Mouse (Mus musculus) adrenal gland, postnatal 10 days (tissue): Measurements from ENCODE around the gene Inpp1. TPM values are rescaled to one million over a fixed set of nuclear protein-coding genes. Genes with fewer than 3 reads are reported as not detected.

ENCODE experiments used
- DNase-seq: peaks from one replicate; pipeline ENCODE4 v3.0.0; 2021; ENCODE audit warnings: mixed read lengths
- total RNA-seq, 2 experiments: library from RNA; stranded (reverse); gene quantifications; 2 replicates each; pipeline ENCODE4 v1.2.3; 2021

The Inpp1 gene
- total RNA-seq, 2 experiments from 2014 or later: 23.3 to 37.5 TPM

- DNase-seq: no peak
Measured at GRCm38 (mm10) chr1:52793692-52794091, 23.8 kb downstream of the Inpp1 start.

GRCm38 (mm10) chr1:52792701-52793100 lies 24.8 kb downstream of the Inpp1 start:
- no peak for DNase-seq

DNA sequence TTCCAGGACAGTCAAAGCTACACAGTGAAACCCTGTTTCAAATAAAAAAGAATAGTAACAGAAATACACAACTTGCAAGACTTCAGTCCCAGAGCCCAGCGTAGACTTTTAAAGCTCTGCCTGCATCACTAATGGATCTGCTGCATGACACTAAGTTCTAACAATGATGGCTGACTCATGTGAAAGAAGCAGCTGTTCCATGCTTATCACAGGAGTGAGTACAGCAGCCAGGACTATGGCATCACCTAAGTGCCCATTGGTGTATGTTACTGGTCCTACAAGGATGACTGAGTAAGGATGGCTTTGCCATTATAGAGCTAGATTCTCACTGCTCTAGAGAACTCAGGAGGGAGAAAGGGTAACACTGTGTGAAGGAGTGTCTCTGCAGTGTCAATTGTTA lies 30.2 kb downstream of the Inpp1 start:
- DNase-seq: no peak

- peak; percentile 57 for DNase-seq
Measured at GRCm38 (mm10) chr1:52765176-52766111, 52.0 kb downstream of the Inpp1 start.

DNA sequence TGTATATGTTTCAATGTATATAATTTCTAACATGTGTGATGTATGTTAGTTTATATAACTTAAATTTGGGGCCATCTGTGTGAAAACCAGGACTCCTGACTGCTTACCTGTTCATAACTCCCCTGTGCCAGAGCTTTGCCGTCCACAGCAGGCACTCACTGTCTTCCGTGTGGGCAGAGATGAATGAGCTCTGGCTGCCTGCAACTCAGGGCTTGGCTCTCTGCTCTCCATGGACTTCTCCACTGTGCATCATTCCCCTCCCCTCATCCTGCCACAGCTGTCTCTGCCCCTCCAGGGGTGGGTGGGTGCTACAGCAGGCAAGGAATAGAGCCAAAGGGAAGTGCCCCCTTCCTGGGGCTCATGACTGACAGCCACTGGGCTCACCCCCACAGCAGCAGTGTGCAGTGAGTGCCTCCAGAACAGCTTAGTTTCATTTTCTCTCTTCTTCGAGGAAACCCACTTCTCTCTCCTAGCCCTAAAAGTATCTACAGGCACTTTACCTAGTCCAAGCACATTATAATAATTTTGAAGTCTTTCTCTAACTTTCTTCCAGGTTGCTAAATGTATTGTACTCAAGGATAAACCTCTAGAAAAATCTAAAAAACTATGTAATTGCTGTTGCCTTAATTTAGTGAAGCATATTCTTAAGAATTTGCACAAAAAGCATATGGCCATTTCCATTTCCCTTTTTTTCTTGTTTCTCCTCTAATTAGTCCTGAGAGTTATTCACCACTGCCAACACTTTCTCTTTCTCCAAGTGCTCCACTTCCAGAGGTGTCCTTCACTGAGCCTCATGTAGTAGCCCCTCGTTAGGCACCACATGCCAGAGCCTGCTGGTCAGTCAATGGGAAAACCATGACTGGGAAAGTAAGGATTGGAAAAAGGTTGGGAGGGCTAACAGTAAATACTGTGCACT lies 53.3 kb downstream of the Inpp1 start:
- peak; percentile 14 for DNase-seq

DNA sequence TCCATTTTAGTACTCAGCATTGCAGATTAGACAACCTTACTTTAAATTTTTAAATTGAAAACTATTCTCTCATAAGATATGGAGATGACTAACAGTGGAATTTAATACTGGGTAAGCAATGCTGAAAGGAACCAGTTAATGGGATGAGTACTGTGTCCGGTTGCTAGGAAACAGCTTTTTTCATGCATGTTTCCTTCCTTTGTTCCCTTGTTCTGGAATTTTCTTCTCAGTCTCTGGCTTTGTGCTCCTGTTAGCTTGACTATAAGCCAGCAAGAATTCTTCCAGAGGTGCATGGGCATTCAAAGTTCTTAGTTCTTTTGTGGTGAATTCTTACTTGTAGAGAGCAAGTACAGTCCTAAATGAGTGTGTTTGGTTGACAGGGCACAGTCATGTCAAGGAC lies 59.3 kb downstream of the Inpp1 start:
- no peak for DNase-seq

DNA sequence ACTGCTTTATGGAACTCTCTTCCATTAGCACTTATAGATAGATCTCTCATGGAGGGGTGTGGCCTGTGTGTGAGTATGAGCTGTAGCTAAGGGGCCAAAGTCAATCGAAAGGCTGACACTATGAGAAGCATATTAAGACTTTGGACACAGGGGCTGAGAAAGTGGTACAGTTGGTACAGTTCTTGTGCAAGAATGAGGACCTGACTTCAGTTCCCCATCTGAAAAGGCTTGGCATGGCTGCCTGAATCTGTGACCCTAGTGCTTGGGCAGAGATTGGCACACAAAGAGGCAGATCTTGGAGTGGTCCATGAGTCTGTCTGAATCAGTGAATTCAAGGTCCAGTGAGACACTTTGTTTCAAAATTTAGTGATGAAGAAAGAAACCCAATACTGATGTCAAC lies 63.2 kb downstream of the Inpp1 start:
- no peak for DNase-seq

DNA sequence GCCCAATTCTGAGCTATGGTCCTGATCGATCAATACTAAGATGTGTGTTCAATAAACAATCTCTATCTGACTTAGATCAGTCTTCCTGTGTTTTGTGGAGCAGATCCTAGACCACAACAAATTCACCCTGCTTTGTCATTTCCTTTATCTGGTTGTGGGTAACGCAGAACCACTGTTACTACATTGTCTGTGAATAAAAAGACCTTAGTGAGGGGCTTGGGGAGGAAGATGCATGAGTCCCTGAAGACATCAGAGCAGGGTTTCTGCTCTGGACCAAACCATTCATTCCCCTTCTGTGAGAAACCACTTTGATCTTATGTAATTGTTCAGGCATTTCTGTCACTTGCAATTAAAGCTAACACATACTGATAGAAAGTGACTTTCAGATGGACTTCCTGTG lies 63.7 kb downstream of the Inpp1 start:
- no peak for DNase-seq

- DNase-seq: no peak
Measured at GRCm38 (mm10) chr1:52752706-52753105, 64.8 kb downstream of the Inpp1 start.

- DNase-seq: no peak
Measured at GRCm38 (mm10) chr1:52751634-52752033, 65.9 kb downstream of the Inpp1 start.

DNA sequence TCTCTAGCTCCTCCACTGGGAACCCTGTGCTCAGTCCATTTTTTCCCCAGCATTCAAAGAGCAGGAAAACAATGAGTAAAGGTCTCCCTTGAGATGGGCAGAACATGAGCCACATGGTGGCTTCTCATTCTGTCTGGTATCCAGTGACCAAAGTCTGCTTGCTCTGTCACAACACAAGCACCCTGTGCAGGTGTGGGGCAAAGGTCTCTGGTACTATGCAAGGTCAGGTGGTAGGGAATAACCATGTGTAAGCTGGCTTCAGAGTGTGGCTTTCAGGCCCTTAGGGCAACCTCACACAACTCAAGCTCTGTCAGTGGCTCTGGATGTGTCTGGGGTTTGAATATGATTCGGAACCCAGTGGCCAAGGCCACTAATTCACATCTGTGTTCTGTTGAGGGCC lies 67.5 kb downstream of the Inpp1 start:
- no peak for DNase-seq

- DNase-seq: peak; percentile 83
Measured at GRCm38 (mm10) chr1:52748260-52748659, 69.2 kb downstream of the Inpp1 start.

GRCm38 (mm10) chr1:52742567-52742966 lies 74.9 kb downstream of the Inpp1 start:
- no peak for DNase-seq

Other genes with a start within 250 kb of the Inpp1 start
- gene Nemp2, start 187.0 kb downstream of the Inpp1 start, total RNA-seq: 1 to 10 TPM; 3.1 to 5.4 TPM
- 10 to 100 TPM; 14.0 to 16.4 TPM for gene Mfsd6, start 90.2 kb downstream of the Inpp1 start, total RNA-seq
- 100 to 1,000 TPM; 108 to 109 TPM for gene Hibch, start 27.2 kb upstream of the Inpp1 start, total RNA-seq
- gene 1700019D03Rik, start 202.5 kb upstream of the Inpp1 start, total RNA-seq: under 1 TPM; 0.81 to 0.82 TPM
- 1 to 10 TPM in 1 of 2 experiments, under 1 TPM in 1; 0.63 to 2.5 TPM for gene Mstn, start 244.0 kb upstream of the Inpp1 start, total RNA-seq